Mouse (Mus musculus): ENCODE data around the gene Sp100.
"Not testable (repeated sequence)": the region's sequence is repeated elsewhere in the genome, so short reads cannot be mapped to it uniquely, and the experiment has no call there.

GRCm38 (mm10) chr1:85638144-85638543 is 11.6 kb upstream of the Sp100 start:
- TF ChIP-seq CTCF (IDR thresholded peaks at IDR 0.05; ENCODE audit: borderline replicate concordance, insufficient read depth, low read length); POLR2A (IDR thresholded peaks at IDR 0.05; ENCODE audit: low read depth, low read length): not testable (repeated sequence)

Data from embryonic fibroblast, embryonic 13.5 days (primary cell).